Mouse (Mus musculus) E14TG2a.4 (cell line): ENCODE data around the gene Dpep2nb.

Experiments
- H3K27me3 ChIP-seq: 2 replicates; pipeline ENCODE4 v1.6.1; 2014; ENCODE audit warnings: low read length, control low read depth; ENCODE audit not compliant: insufficient read depth
- H3K36me3 ChIP-seq: 2 replicates; pipeline ENCODE4 v1.6.1; 2014; ENCODE audit warnings: low read length, control low read depth; ENCODE audit not compliant: insufficient read depth
- H3K4me1 ChIP-seq: replicated peaks from 2 replicates; pipeline ENCODE4 v1.6.1; 2014; ENCODE audit warnings: low read depth, low read length, control low read depth
- H3K4me3 ChIP-seq: replicated peaks from 2 replicates; pipeline ENCODE4 v1.5.1; 2014; ENCODE audit warnings: mild to moderate bottlenecking, low read length
- H3K9me3 ChIP-seq: 2 replicates; pipeline ENCODE4 v1.6.1; 2014; ENCODE audit warnings: low read length, control low read depth
- CTCF ChIP-seq: conservative IDR thresholded peaks from 2 replicates; pipeline ENCODE4 v1.5.1; 2014; ENCODE audit warnings: low read length
- NANOG ChIP-seq: IDR thresholded peaks from 2 replicates; pipeline ENCODE4 v1.6.1; 2014; ENCODE audit warnings: borderline replicate concordance, low read length, mixed read lengths
- POU5F1 ChIP-seq: IDR thresholded peaks from 2 replicates; pipeline ENCODE4 v1.6.1; 2014; ENCODE audit warnings: low read length, borderline replicate concordance

The Dpep2nb gene

DNA sequence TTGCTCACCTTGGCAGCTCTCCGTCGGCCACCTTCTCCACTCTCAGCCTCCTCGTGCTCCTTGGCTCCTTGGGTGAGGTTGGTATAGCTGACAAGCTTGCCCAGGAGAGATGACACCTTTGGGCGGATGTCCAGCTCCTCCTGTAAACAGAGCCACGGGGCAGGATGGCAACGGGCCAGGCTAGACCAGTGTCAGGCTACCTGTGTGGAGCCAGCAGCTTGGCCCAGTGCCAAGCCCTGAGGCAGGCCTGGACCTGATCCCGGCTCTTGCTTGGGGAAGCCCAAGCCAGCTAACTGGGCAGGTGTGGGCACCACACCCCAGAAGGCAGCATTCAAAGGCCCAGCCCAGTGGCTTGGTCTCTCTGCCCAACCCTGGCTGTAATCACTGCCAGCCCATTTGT, 46.4 kb downstream of the Dpep2nb start:
- Histone ChIP-seq H3K36me3 (peaks cover 67% of the 10 kb centered on the region), H3K4me1 (peaks cover 68% of the 10 kb centered on the region), H3K9me3 (no peaks in the 10 kb centered on the region), H3K4me3 (no peak overlapping the region), H3K27me3 (no peaks in the 10 kb centered on the region)
- TF ChIP-seq NANOG: no peak
- TF ChIP-seq POU5F1: no peak
- TF ChIP-seq CTCF: no peak

DNA sequence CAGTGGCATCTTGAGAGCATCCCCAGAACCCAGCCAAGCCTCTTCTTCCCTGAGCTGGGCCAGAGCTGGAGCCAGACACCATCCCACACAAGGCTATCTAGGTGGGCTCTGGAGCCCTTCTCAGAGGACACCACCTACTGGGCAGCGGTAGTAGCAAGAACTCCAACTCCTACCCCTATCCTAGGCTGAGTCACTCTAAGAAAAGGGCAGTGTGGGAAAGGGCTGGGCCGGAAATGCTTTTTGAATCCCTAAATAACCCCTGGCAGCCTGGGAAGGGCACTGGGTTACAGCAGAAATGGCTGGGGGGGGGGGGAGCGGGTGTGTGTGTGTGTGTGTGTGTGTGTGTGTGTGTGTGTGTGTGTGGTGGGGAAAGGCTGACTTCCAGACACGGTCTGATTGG, 48.0 kb downstream of the Dpep2nb start:
- peaks cover 76% of the 10 kb centered on the region for H3K36me3 ChIP-seq
- H3K4me1 ChIP-seq: peaks cover 60% of the 10 kb centered on the region
- no peaks in the 10 kb centered on the region for H3K9me3 ChIP-seq
- no peaks in the 10 kb centered on the region for H3K27me3 ChIP-seq
- no peak for TF ChIP-seq CTCF
- TF ChIP-seq NANOG: no peak
- TF ChIP-seq POU5F1: no peak
- H3K4me3 ChIP-seq: no peak overlapping the region

DNA sequence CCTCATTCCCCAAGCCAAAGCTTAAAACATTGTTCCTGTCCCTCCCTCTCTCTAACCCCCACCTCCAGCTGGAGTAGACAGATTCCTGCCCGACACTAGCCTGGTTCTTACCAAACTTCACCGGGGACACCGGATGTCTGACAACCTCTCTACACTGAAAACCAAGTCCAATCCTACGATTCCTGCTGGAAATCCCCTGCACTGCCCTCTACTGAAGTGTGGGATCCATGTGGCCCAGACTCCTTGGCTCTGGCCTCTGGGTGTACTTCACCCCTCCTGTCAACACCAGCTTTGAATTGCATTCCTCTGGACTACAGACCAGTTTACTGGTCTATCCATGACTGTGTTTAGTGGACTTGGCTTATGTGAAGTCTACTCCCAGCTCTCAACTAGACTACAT, 49.2 kb downstream of the Dpep2nb start:
- Histone ChIP-seq H3K4me1 (peaks cover 54% of the 10 kb centered on the region), H3K4me3 (no peak overlapping the region), H3K36me3 (peaks cover 88% of the 10 kb centered on the region), H3K27me3 (no peaks in the 10 kb centered on the region), H3K9me3 (no peaks in the 10 kb centered on the region)
- TF ChIP-seq CTCF: no peak
- no peak for TF ChIP-seq POU5F1
- TF ChIP-seq NANOG: no peak

DNA sequence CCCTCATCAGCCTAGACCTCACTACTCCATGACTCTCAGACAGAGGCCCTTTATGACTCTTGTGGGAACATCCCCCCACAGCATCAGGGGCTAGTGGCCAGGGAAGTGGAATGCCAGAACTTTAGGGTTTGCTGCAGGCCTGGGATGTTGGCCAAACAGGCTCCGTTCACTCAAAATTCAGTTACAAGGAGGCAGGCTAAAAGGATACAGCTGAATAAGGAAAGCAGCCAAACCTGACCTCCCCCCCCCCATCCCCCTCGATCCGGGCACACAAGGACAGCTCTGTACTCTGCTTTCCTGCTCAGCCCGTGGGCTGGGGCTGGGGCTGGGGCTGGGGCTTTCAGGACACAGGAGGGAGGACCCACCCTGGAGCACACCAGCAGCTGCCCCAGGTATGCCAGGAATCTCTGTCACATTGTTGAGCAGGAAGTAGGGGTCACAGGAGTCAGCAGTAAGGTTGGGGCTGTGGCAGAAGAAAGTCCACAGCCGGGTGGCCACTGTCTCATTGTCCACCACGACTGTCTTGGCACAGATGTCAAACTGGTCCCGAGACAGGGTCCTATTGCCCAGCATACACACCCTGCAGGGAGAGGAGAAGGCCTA, 54.6 kb downstream of the Dpep2nb start:
- H3K27me3 ChIP-seq: no peaks in the 10 kb centered on the region
- TF ChIP-seq CTCF: no peak
- TF ChIP-seq NANOG: no peak
- no peak for TF ChIP-seq POU5F1
- peaks cover 45% of the 10 kb centered on the region for H3K4me1 ChIP-seq
- no peaks in the 10 kb centered on the region for H3K9me3 ChIP-seq
- peaks cover 100% of the 10 kb centered on the region for H3K36me3 ChIP-seq
- no peak overlapping the region for H3K4me3 ChIP-seq

DNA sequence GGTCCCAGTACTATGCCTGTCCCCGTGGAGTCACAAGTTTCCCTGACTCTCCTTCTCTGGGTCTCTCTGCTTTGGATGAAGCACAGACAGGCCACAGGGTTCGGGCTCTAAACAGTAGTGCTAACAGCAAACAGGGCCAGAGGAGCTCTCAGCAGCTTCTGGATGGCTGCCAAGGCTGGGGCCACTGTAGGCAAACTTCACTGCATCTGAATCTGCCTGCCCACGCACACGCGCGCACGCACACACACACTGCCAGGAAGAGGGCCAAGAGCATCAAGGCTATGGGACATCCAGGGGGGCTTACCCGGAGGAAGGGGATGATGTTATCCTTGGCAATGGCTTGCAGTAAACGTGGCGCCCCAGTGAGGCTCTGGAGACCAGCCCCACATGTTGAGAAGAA, 56.4 kb downstream of the Dpep2nb start:
- H3K36me3 ChIP-seq: peaks cover 100% of the 10 kb centered on the region
- H3K4me1 ChIP-seq: peaks cover 42% of the 10 kb centered on the region
- H3K9me3 ChIP-seq: no peaks in the 10 kb centered on the region
- H3K27me3 ChIP-seq: no peaks in the 10 kb centered on the region
- TF ChIP-seq NANOG (no peak), CTCF (no peak), POU5F1 (no peak)
- no peak overlapping the region for H3K4me3 ChIP-seq
